Comparison of ENCODE assay signal across 27 mouse cellular contexts in the genomic region with DNA sequence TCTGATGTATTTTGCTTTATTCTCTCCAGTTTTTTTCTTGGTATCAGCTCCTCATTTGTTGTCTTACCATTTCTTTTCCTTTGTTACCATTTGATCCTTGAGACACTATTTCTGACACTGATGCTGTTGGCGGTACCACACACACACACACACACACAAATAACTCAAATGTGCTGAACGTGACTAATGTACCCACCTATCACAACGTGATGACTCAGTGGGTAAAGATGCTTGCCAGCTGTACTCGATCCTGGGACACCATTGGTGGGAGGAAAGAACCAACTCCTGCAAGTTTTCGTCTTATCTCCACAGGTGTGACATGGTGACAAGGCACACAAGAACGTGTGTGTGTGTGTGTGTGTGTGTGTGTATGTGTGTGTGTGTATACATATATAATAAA.
"Had no signal": no experiment of that assay in that cellular context is flagged by ENCODE, and none has a peak within 500 bp of the region (broad histone marks: within the 10 kb centered on the region; RNA-seq: fewer than 3 reads in every experiment).

No protein-coding gene starts in this region.

- H3K27me3 ChIP-seq: hindbrain, embryonic 12.5 days; intestine, embryonic 15.5 days; kidney, embryonic 15.5 days; limb, embryonic 13.5 days; limb, embryonic 15.5 days had no signal

- H3K4me1 ChIP-seq: heart, embryonic 12.5 days; hindbrain, embryonic 10.5 days; hindbrain, embryonic 12.5 days; intestine, embryonic 15.5 days; kidney, embryonic 15.5 days; limb, embryonic 13.5 days; limb, embryonic 15.5 days had no signal

- H3K36me3 ChIP-seq: heart, embryonic 10.5 days; heart, embryonic 12.5 days; hindbrain, embryonic 10.5 days; hindbrain, embryonic 12.5 days; intestine, embryonic 15.5 days; kidney, embryonic 15.5 days; limb, embryonic 13.5 days; limb, embryonic 15.5 days; liver, embryonic 12.5 days had no signal

- H3K4me3 ChIP-seq: gastrocnemius, adult 2 months; heart, adult 2 months; heart, embryonic 10.5 days; heart, embryonic 12.5 days; hindbrain, embryonic 10.5 days; hindbrain, embryonic 12.5 days; intestine, embryonic 15.5 days; kidney, embryonic 15.5 days; layer of hippocampus, adult 2 months; limb, embryonic 13.5 days; limb, embryonic 15.5 days; liver, embryonic 12.5 days had no signal

- DNase-seq: gastrocnemius, adult 2 months; gastrocnemius, postnatal 10 days; gastrocnemius, postnatal 25 days; heart, adult 2 months; heart, postnatal 10 days; heart, postnatal 4 days; kidney, adult 18-20 months; kidney, adult 9 months; kidney, postnatal 25 days; kidney, postnatal 4 days; layer of hippocampus, adult 9-11 months; layer of hippocampus, postnatal 36 days; left cerebral cortex, postnatal 4 days; lung, adult 18-20 months had no signal

- H3K9me3 ChIP-seq: heart, embryonic 10.5 days; heart, embryonic 12.5 days; hindbrain, embryonic 12.5 days; intestine, embryonic 15.5 days; kidney, embryonic 15.5 days; limb, embryonic 13.5 days; limb, embryonic 15.5 days; liver, embryonic 12.5 days had no signal

- H3K27ac ChIP-seq: gastrocnemius, adult 2 months; heart, adult 2 months; heart, embryonic 10.5 days; hindbrain, embryonic 10.5 days; hindbrain, embryonic 12.5 days; hindbrain, embryonic 14.5 days; intestine, embryonic 15.5 days; kidney, embryonic 15.5 days; kidney, postnatal 0 days; layer of hippocampus, adult 2 months; limb, embryonic 13.5 days; limb, embryonic 15.5 days; liver, embryonic 12.5 days; liver, embryonic 14.5 days had no signal

- H3K9ac ChIP-seq: heart, embryonic 12.5 days; hindbrain, embryonic 12.5 days; hindbrain, embryonic 14.5 days; intestine, embryonic 15.5 days; kidney, embryonic 15.5 days; limb, embryonic 13.5 days; limb, embryonic 15.5 days; liver, embryonic 12.5 days; liver, embryonic 14.5 days had no signal
